Mouse (Mus musculus) hindbrain, embryonic 10.5 days (tissue): ENCODE results near the gene Tgm6. TPM values are rescaled to one million over a fixed set of nuclear protein-coding genes. Genes with fewer than 3 reads are reported as not detected.

Source experiments
- DNase-seq: peaks from one replicate; pipeline ENCODE4 v3.0.0-alpha.2; 2017; ENCODE audit warnings: low spot score
- H3K27ac ChIP-seq: fragments of 300-500 bp; sonication (generic); 2 replicates; pipeline ENCODE4 v1.5.1; 2016; ENCODE audit warnings: mild to moderate bottlenecking, moderate library complexity
- H3K27me3 ChIP-seq: fragments of 300-500 bp; sonication (generic); 2 replicates; pipeline ENCODE4 v1.6.1; 2016; ENCODE audit warnings: mild to moderate bottlenecking; ENCODE audit not compliant: poor library complexity, insufficient read depth, severe bottlenecking
- H3K36me3 ChIP-seq: fragments of 300-500 bp; sonication (generic); 2 replicates; pipeline ENCODE4 v1.6.1; 2016; ENCODE audit warnings: mild to moderate bottlenecking, moderate library complexity
- H3K4me1 ChIP-seq: fragments of 300-500 bp; sonication (generic); replicated peaks from 2 replicates; pipeline ENCODE4 v1.6.1; 2016; ENCODE audit warnings: mild to moderate bottlenecking
- H3K4me3 ChIP-seq: fragments of 300-500 bp; sonication (generic); 2 replicates; pipeline ENCODE4 v1.5.1; 2016; ENCODE audit warnings: mild to moderate bottlenecking, moderate library complexity
- H3K9me3 ChIP-seq: fragments of 300-500 bp; sonication (generic); 2 replicates; pipeline ENCODE4 v1.6.1; 2016; ENCODE audit warnings: mild to moderate bottlenecking, moderate library complexity
- WGBS: fragments of 180-500 bp; shearing (Covaris S2); methylation state at CpG from one replicate; pipeline ENCODE4 v1.1.7; 2016; 5-methylcytosine and 5-hydroxymethylcytosine counted together
- polyA plus RNA-seq: library from polyadenylated mRNA; unstranded; fragments of >200 nt; fragmentation: Nextera tagmentation; extraction: Ambion mirVana; gene quantifications from 2 replicates; pipeline ENCODE4 v1.2.1, GENCODE M21; 2016

The Tgm6 gene
- polyA plus RNA-seq, 1 experiment from 2014 or later: not detected

- H3K36me3 ChIP-seq: no peaks in the 10 kb centered on the region
- H3K27ac ChIP-seq: no peak overlapping the region
- H3K9me3 ChIP-seq: no peaks in the 10 kb centered on the region
- DNase-seq: no peak
- no peaks in the 10 kb centered on the region for H3K27me3 ChIP-seq
- H3K4me1 ChIP-seq: peaks cover 26% of the 10 kb centered on the region
- H3K4me3 ChIP-seq: no peak overlapping the region
Observed at GRCm38 (mm10) chr2:130155851-130156250, 43.6 kb downstream of the Tgm6 start.

GRCm38 (mm10) chr2:130157231-130158087 is 45.2 kb downstream of the Tgm6 start:
- WGBS: 57% methylated on average over 14 of the region's 14 CpGs
- DNase-seq: no peak
- no peaks in the 10 kb centered on the region for H3K9me3 ChIP-seq
- H3K36me3 ChIP-seq: no peaks in the 10 kb centered on the region
- H3K27ac ChIP-seq: no peak overlapping the region
- no peak overlapping the region for H3K4me3 ChIP-seq
- no peaks in the 10 kb centered on the region for H3K27me3 ChIP-seq
- peaks cover 26% of the 10 kb centered on the region for H3K4me1 ChIP-seq

- H3K27me3 ChIP-seq: no peaks in the 10 kb centered on the region
- no peaks in the 10 kb centered on the region for H3K9me3 ChIP-seq
- no peaks in the 10 kb centered on the region for H3K36me3 ChIP-seq
- DNase-seq: no peak
- no peak overlapping the region for H3K27ac ChIP-seq
- peaks cover 26% of the 10 kb centered on the region for H3K4me1 ChIP-seq
- H3K4me3 ChIP-seq: no peak overlapping the region
- 54% methylated on average over 4 of the region's 4 CpGs for WGBS
Observed at GRCm38 (mm10) chr2:130158088-130158437, 45.8 kb downstream of the Tgm6 start.

GRCm38 (mm10) chr2:130162701-130163100 is 50.5 kb downstream of the Tgm6 start:
- 83% methylated on average over 5 of the region's 5 CpGs for WGBS
- peaks cover 16% of the 10 kb centered on the region for H3K4me1 ChIP-seq
- H3K27ac ChIP-seq: no peak overlapping the region
- peaks cover 34% of the 10 kb centered on the region for H3K36me3 ChIP-seq
- no peaks in the 10 kb centered on the region for H3K9me3 ChIP-seq
- no peak overlapping the region for H3K4me3 ChIP-seq
- H3K27me3 ChIP-seq: no peaks in the 10 kb centered on the region
- no peak for DNase-seq

- peaks cover 67% of the 10 kb centered on the region for H3K36me3 ChIP-seq
- no peaks in the 10 kb centered on the region for H3K4me1 ChIP-seq
Observed at GRCm38 (mm10) chr2:130166311-130167214, 54.3 kb downstream of the Tgm6 start.

GRCm38 (mm10) chr2:130167861-130168260 is 55.6 kb downstream of the Tgm6 start:
- peaks cover 80% of the 10 kb centered on the region for H3K36me3 ChIP-seq
- 56% methylated on average over 3 of the region's 3 CpGs for WGBS

More at GRCm38 (mm10) chr2:130166311-130167214, 54.3 kb downstream of the Tgm6 start:
- no peak overlapping the region for H3K4me3 ChIP-seq
- no peaks in the 10 kb centered on the region for H3K9me3 ChIP-seq
- H3K27me3 ChIP-seq: no peaks in the 10 kb centered on the region
- no peak overlapping the region for H3K27ac ChIP-seq
- WGBS: 70% methylated on average over 9 of the region's 9 CpGs
- peak; percentile 18 for DNase-seq

GRCm38 (mm10) chr2:130171674-130172073 is 59.5 kb downstream of the Tgm6 start:
- H3K27me3 ChIP-seq: no peaks in the 10 kb centered on the region

More at GRCm38 (mm10) chr2:130167861-130168260, 55.6 kb downstream of the Tgm6 start:
- peak; percentile 37 for DNase-seq
- H3K4me3 ChIP-seq: no peak overlapping the region
- H3K27me3 ChIP-seq: no peaks in the 10 kb centered on the region
- H3K27ac ChIP-seq: no peak overlapping the region
- H3K4me1 ChIP-seq: no peaks in the 10 kb centered on the region
- H3K9me3 ChIP-seq: no peaks in the 10 kb centered on the region

GRCm38 (mm10) chr2:130176820-130177219 is 64.6 kb downstream of the Tgm6 start:
- WGBS: 85% methylated on average over 8 of the region's 8 CpGs
- H3K4me1 ChIP-seq: peaks cover 21% of the 10 kb centered on the region
- H3K9me3 ChIP-seq: no peaks in the 10 kb centered on the region
- no peak overlapping the region for H3K27ac ChIP-seq
- H3K4me3 ChIP-seq: peak overlapping the region; percentile 100
- H3K36me3 ChIP-seq: peaks cover 54% of the 10 kb centered on the region
- DNase-seq: no peak
- no peaks in the 10 kb centered on the region for H3K27me3 ChIP-seq

More at GRCm38 (mm10) chr2:130171674-130172073, 59.5 kb downstream of the Tgm6 start:
- no peak overlapping the region for H3K27ac ChIP-seq
- H3K9me3 ChIP-seq: no peaks in the 10 kb centered on the region
- H3K36me3 ChIP-seq: peaks cover 95% of the 10 kb centered on the region
- H3K4me1 ChIP-seq: peaks cover 2% of the 10 kb centered on the region
- no peak for DNase-seq
- 86% methylated on average over 2 of the region's 2 CpGs for WGBS
- H3K4me3 ChIP-seq: no peak overlapping the region

- H3K36me3 ChIP-seq: peaks cover 39% of the 10 kb centered on the region
- H3K27me3 ChIP-seq: no peaks in the 10 kb centered on the region
- WGBS: 2% methylated on average over 11 of the region's 11 CpGs
- DNase-seq: no peak
- H3K4me3 ChIP-seq: peak overlapping the region; percentile 100
- no peaks in the 10 kb centered on the region for H3K9me3 ChIP-seq
- peaks cover 21% of the 10 kb centered on the region for H3K4me1 ChIP-seq
- peak overlapping the region; percentile 100 for H3K27ac ChIP-seq
Observed at GRCm38 (mm10) chr2:130178381-130178705, 66.1 kb downstream of the Tgm6 start.

GRCm38 (mm10) chr2:130178706-130179506 is 66.7 kb downstream of the Tgm6 start, which contains the start of gene Snrpb:
TSS of gene Snrpb (minus strand) at chr2:130179403.
- H3K27me3 ChIP-seq: no peaks in the 10 kb centered on the region
- peak; percentile 89 for DNase-seq
- H3K4me3 ChIP-seq: peak within 1 kb of the TSS; percentile 100
- peaks cover 33% of the 10 kb centered on the region for H3K36me3 ChIP-seq
- peak within 1 kb of the TSS; percentile 100 for H3K27ac ChIP-seq
- WGBS: under 1% methylated on average over 81 of the region's 81 CpGs
- no peaks in the 10 kb centered on the region for H3K9me3 ChIP-seq
- H3K4me1 ChIP-seq: peaks cover 21% of the 10 kb centered on the region

GRCm38 (mm10) chr2:130179507-130180019 is 67.3 kb downstream of the Tgm6 start:
- Histone ChIP-seq H3K27me3 (no peaks in the 10 kb centered on the region), H3K9me3 (no peaks in the 10 kb centered on the region), H3K4me3 (peak overlapping the region; percentile 100), H3K27ac (peak overlapping the region; percentile 100), H3K4me1 (peaks cover 21% of the 10 kb centered on the region), H3K36me3 (peaks cover 26% of the 10 kb centered on the region)
- WGBS: 1% methylated on average over 15 of the region's 15 CpGs
- DNase-seq: no peak

GRCm38 (mm10) chr2:130188391-130188790 is 76.2 kb downstream of the Tgm6 start:
- Histone ChIP-seq H3K36me3 (no peaks in the 10 kb centered on the region), H3K27ac (no peak overlapping the region), H3K9me3 (0 out of 2 replicates have a peak, but pooled peaks cover 3% of the 10 kb centered on the region), H3K27me3 (no peaks in the 10 kb centered on the region), H3K4me3 (no peak overlapping the region), H3K4me1 (no peaks in the 10 kb centered on the region)
- DNase-seq: no peak
- 88% methylated on average over 12 of the region's 12 CpGs for WGBS
